Mouse (Mus musculus) midbrain, embryonic 10.5 days (tissue): ENCODE measurements around the gene Wdr60. TPM values are rescaled to one million over a fixed set of nuclear protein-coding genes. Genes with fewer than 3 reads are reported as not detected.

ENCODE experiments used
- DNase-seq: peaks from one replicate; pipeline ENCODE4 v3.0.0-alpha.2; 2017; ENCODE audit warnings: low spot score
- H3K27ac ChIP-seq: fragments of 300-500 bp; sonication (generic); replicated peaks from 2 replicates; pipeline ENCODE4 v1.5.1; 2016; ENCODE audit warnings: mild to moderate bottlenecking
- H3K27me3 ChIP-seq: fragments of 300-500 bp; sonication (generic); 2 replicates; pipeline ENCODE4 v1.6.1; 2016; ENCODE audit warnings: low read depth, mild to moderate bottlenecking; ENCODE audit not compliant: poor library complexity, severe bottlenecking
- H3K36me3 ChIP-seq: fragments of 300-500 bp; sonication (generic); 2 replicates; pipeline ENCODE4 v1.6.1; 2016; ENCODE audit warnings: mild to moderate bottlenecking, moderate library complexity
- H3K4me1 ChIP-seq: fragments of 300-500 bp; sonication (generic); 2 replicates; pipeline ENCODE4 v1.6.1; 2016
- H3K4me3 ChIP-seq: fragments of 300-500 bp; sonication (generic); 2 replicates; pipeline ENCODE4 v1.5.1; 2016; ENCODE audit warnings: mild to moderate bottlenecking, moderate library complexity
- H3K9me3 ChIP-seq: fragments of 300-500 bp; sonication (generic); replicated peaks from 2 replicates; pipeline ENCODE4 v1.6.1; 2016; ENCODE audit warnings: mild to moderate bottlenecking
- WGBS: fragments of 180-500 bp; shearing (Covaris S2); methylation state at CpG from one replicate; pipeline ENCODE4 v1.1.7; 2016; 5-methylcytosine and 5-hydroxymethylcytosine counted together
- microRNA-seq: library from miRNA; unstranded; fragments of <30 nt; microRNA quantifications from one replicate; pipeline ENCODE4, GENCODE M21; 2017
- polyA plus RNA-seq: library from polyadenylated mRNA; unstranded; fragments of >200 nt; fragmentation: Nextera tagmentation; extraction: Ambion mirVana; gene quantifications from 2 replicates; pipeline ENCODE4 v1.2.1, GENCODE M21; 2016

The Wdr60 gene
- polyA plus RNA-seq, 1 experiment from 2014 or later: 13.1 TPM

- Histone ChIP-seq H3K9me3 (no peaks in the 10 kb centered on the region), H3K4me3 (no peak overlapping the region), H3K4me1 (no peaks in the 10 kb centered on the region), H3K27me3 (no peaks in the 10 kb centered on the region), H3K36me3 (no peaks in the 10 kb centered on the region), H3K27ac (no peak overlapping the region)
- DNase-seq: no peak
- WGBS: 89% methylated on average over 7 of the region's 7 CpGs
Observed at GRCm38 (mm10) chr12:116156792-116157532, 105.9 kb downstream of the Wdr60 start.

Small RNA genes lying within 50 kb of the gene (microRNA-seq; reads per million reads assigned to microRNA genes)
- gene Gm23190: not detected

Other genes with a start within 250 kb of the Wdr60 start
- gene Zfp386, start 215.3 kb downstream of the Wdr60 start, polyA plus RNA-seq: 65.2 and 69.8 TPM in 2 replicates
- gene Vipr2, start 185.3 kb downstream of the Wdr60 start, polyA plus RNA-seq: 2.9 and 3.9 TPM in 2 replicates
- not detected in 2 replicates for gene Gm11027, start 12.4 kb upstream of the Wdr60 start, polyA plus RNA-seq
- gene Esyt2, start 18.2 kb upstream of the Wdr60 start, polyA plus RNA-seq: 12.3 and 13.7 TPM in 2 replicates
- 52.5 TPM in 2 replicates for gene Ncapg2, start 142.4 kb upstream of the Wdr60 start, polyA plus RNA-seq
- gene Ptprn2, start 222.7 kb upstream of the Wdr60 start, polyA plus RNA-seq: 7.9 and 9.2 TPM in 2 replicates